Mouse (Mus musculus) kidney, postnatal 10 days (tissue): Measurements from ENCODE around the gene Rhbg.

Source experiments
- DNase-seq: peaks from one replicate; pipeline ENCODE4 v3.0.0; 2021; ENCODE audit warnings: mixed read lengths

The Rhbg gene

GRCm38 (mm10) chr3:88206901-88207371 is 47.6 kb downstream of the Rhbg start:
- no peak for DNase-seq

- DNase-seq = no peak
These were observed 48.0 kb downstream of the Rhbg start for GRCm38 (mm10) chr3:88206500-88206899.

GRCm38 (mm10) chr3:88205563-88206491 is 48.7 kb downstream of the Rhbg start:
- no peak for DNase-seq

- DNase-seq = no peak
These were observed 49.3 kb downstream of the Rhbg start for GRCm38 (mm10) chr3:88205176-88205562.

GRCm38 (mm10) chr3:88204751-88205150 is 49.8 kb downstream of the Rhbg start:
- no peak for DNase-seq

GRCm38 (mm10) chr3:88203999-88204700 is 50.4 kb downstream of the Rhbg start:
- DNase-seq = no peak

- DNase-seq = no peak
These were observed 51.1 kb downstream of the Rhbg start for GRCm38 (mm10) chr3:88203456-88203855.

DNA sequence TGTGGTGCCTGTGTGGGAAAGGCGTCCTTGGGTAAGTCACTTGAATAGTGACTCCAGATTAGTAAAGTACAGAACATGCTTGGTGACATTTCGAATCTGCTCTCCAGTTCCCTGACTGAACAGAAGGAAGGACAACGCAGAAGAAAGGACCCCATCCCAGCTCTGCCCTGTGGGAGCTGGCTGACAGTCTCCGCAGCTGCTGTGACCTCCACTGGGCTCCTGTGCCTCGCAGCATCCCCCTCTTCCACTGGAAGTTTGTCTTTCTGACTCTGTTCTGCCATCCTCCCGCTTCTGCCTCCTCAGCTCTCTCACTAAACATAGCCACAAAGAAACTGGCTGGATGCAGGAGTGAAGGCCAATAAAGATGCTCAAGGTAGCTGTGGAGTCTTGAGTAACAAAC is 51.5 kb downstream of the Rhbg start:
- DNase-seq = no peak

DNA sequence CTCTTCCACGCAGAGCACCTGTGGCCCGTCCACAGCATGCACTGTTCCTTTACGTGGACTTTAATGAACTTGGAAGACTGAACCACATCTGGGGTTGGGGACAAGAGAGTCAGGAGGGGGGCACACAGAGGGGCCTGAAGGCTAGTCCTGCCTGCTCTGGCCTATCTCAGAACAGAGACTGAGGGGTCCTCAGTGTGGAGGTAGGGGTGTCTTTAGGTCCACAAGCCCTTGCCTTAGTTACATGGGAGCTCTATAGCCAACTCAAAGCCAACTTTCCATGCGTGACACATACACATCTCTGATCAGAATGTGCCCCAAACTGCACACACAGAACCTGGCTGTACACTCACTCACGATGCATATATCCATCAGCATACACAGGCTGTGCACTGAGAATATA is 52.9 kb downstream of the Rhbg start:
- no peak for DNase-seq

- no peak for DNase-seq
These were observed 53.6 kb downstream of the Rhbg start for GRCm38 (mm10) chr3:88200972-88201330.

GRCm38 (mm10) chr3:88200161-88200971 is 54.1 kb downstream of the Rhbg start:
- DNase-seq = peak; percentile 20

DNA sequence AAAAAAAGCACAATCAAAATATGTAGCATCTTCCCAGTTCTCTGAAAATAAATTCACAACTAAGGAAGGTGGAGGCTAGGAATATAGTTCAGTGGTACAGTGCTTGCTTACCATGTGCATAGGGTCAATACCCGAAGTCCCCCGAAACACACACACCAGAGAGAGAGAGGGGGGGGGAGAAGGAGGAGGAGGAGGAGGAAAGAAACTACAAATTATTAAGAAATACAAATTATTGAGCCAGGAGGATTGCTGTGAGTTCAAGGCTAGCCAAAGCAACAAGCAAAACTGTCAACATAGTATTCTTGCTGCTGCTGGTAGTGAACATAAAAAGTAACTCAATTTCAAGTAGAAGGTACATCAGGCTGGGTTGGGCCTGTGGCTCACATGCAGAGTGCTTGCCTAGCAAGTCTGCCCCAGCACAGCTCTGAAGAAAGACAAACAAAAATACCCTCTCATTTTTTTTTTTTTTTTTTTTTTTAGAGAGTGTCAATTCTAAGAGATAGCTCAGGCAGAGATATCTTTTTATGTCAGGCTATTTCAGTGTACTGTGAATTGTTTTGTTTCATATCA is 54.9 kb downstream of the Rhbg start:
- DNase-seq = no peak

DNA sequence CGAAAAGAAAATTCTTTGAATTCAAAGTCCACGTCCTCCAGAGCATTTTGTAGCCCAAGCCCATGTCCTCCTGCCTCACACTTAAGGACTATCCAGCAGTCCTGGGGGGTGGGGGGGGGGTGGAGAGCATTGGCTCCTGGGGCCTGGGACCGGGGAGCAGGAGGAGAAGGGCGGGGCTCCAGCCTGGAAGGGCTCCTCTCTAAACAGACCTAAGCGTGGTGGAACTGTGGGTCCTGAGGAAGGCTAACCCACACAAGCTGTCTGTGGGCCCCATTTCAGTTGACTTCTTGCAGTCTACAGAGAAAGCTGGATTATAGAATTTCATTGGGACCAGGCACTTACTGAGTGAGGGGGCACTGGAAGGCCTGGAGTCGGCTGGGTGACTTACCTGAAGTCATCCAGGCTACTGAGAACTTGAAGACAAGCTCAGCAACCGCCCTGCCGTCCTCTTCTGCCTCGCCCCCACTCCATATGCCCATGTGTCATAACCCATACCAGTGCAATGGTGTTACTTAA is 55.9 kb downstream of the Rhbg start:
- DNase-seq = no peak

- no peak for DNase-seq
These were observed 56.6 kb downstream of the Rhbg start for GRCm38 (mm10) chr3:88197741-88198504.
